Mouse (Mus musculus): ENCODE data around the gene Thsd1.

- no peak for TF ChIP-seq CTCF (conservative IDR thresholded peaks at IDR 0.05; ENCODE audit: low read length)
- no peak for TF ChIP-seq POU5F1 (IDR thresholded peaks at IDR 0.05; ENCODE audit: borderline replicate concordance, low read length)
- TF ChIP-seq NANOG (IDR thresholded peaks at IDR 0.05; ENCODE audit: borderline replicate concordance, low read length), result no peak
Observed at GRCm38 (mm10) chr8:22228621-22229020, 1.5 kb downstream of the Thsd1 start.
